Mouse (Mus musculus): ENCODE data around the gene Pfkp. TPM values are rescaled to one million over a fixed set of nuclear protein-coding genes. Genes with fewer than 3 reads are reported as not detected.

The Pfkp gene
- total RNA-seq, 2 experiments from 2014 or later, result 6.7 to 8.2 TPM

DNA sequence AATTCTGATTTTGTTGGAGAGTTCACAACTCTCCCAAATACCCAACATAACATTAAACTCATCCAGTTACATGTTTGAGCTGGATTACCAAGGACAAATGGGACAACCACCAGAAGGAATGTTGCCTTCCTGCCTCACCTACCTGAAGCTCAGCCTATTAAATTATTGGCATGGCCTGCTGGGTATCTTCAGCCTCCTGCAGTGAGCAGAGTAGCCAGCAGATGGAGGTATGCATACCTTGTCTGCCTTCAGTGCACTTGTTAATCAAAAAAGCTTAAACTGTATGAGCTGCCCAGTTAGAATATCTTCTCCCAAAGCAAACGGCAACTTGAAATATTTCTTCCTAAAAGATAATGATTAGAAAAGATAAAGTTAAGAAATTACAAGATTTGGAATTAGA, 115.9 kb downstream of the Pfkp start:
- intact Hi-C loops (cut with DNase I; ENCODE audit: low total_unique reads), result no loop called here
- no peak for DNase-seq

Other genes with a start within 250 kb of the Pfkp start
- 10 to 100 TPM; 26.8 to 33.3 TPM for gene Pitrm1, start 100.6 kb downstream of the Pfkp start, total RNA-seq (2021)

Data from gastrocnemius, postnatal 14 days (tissue).